Mouse (Mus musculus) MEL (cell line): Measurements from ENCODE around the gene Gm9913.

Source experiments
- CTCF ChIP-seq, 3 experiments: IDR thresholded peaks in 2 of 3; conservative IDR thresholded peaks in 1 of 3; 2 replicates each; pipeline ENCODE4 v1.5.1; 2011 to 2012; ENCODE audit warnings: low read length in 3 of 3, low read depth in 2 of 3, mild to moderate bottlenecking in 2 of 3, improper control_type of control experiment in 1 of 3, inconsistent platforms in 1 of 3, mixed read lengths in 1 of 3, moderate library complexity in 1 of 3; ENCODE audit not compliant: control insufficient read depth in 1 of 3, insufficient read depth in 1 of 3, poor library complexity in 1 of 3, severe bottlenecking in 1 of 3
- EP300 ChIP-seq, 2 experiments: IDR thresholded peaks; 2 replicates each; pipeline ENCODE4 v1.6.1; 2011; ENCODE audit warnings: improper control_type of control experiment in 2 of 2, low read length in 2 of 2, low read depth in 1 of 2, mild to moderate bottlenecking in 1 of 2
- MAZ ChIP-seq: IDR thresholded peaks from 2 replicates; pipeline ENCODE4 v1.6.1; 2012; ENCODE audit warnings: low read depth, mild to moderate bottlenecking, inconsistent platforms, low read length, improper control_type of control experiment
- USF1 ChIP-seq: IDR thresholded peaks from 2 replicates; pipeline ENCODE4 v1.6.1; 2014; ENCODE audit warnings: low read depth, mild to moderate bottlenecking, inconsistent platforms, low read length, improper control_type of control experiment, moderate library complexity
- ZNF384 ChIP-seq: IDR thresholded peaks from 2 replicates; pipeline ENCODE4 v1.6.1; 2012; ENCODE audit warnings: low read depth, mild to moderate bottlenecking, inconsistent platforms, low read length, improper control_type of control experiment

DNA sequence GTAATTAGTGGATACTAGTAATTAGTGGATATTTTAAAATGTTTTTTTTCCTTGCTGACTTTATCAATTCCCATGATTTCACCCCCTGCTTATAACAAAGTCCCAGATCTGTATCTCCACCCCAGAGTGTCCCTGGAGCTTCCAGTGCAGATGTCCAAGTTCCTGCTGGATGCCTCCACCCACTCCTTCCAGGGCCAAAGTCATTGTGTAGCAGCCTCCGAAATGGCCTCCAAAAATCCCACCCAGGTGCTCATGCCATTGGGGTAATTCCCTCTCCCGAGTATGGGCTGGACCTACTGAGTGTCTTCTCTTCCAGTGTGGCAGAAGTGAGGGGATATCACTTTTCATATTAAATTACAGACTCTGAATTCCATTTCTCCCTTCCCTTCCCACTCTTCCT lies 5.9 kb downstream of the Gm9913 start:
- TF ChIP-seq CTCF (IDR thresholded peaks at IDR 0.05 in 2 of 3, conservative IDR thresholded peaks at IDR 0.05 in 1 of 3; ENCODE audit: control insufficient read depth in 1 of 3, insufficient read depth in 1 of 3, low read depth in 2 of 3, low read length in 3 of 3, poor library complexity in 1 of 3, severe bottlenecking in 1 of 3) (no peak), EP300 (IDR thresholded peaks at IDR 0.05; ENCODE audit: low read depth in 1 of 2, low read length in 2 of 2) (no peak), MAZ (no peak), ZNF384 (no peak), USF1 (no peak)
